Comparison of ENCODE assay signal across 8 mouse cellular contexts in the genomic region with DNA sequence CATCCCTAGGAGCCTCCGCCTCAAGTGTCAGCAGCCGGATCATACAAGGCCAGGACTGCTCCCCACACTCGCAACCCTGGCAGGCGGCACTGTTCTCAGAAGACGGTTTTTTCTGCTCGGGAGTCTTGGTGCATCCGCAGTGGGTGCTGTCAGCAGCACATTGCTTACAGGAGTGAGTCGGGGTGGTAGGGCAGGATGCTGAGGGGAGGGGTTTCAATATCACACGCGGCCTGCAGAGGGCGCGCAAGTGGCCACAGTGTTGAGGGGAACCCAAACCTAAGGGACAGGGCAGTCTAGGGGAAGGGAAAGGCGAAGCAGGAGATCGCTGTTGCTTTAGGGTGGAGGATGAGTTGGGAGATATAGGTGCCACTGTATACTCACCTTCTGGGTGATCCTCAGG. TPM values are rescaled to one million over a fixed set of nuclear protein-coding genes. Genes with fewer than 3 reads are reported as not detected.
DNase-seq lines count a peak whose midpoint lies in the region; ATAC-seq and TF ChIP-seq lines count a peak whose summit lies in the region.

No protein-coding gene starts in this region.

- H3K9ac ChIP-seq in embryonic facial prominence, embryonic 13.5 days = no peak overlapping the region
- H3K9ac ChIP-seq in heart, embryonic 11.5 days (ENCODE audit: low read depth, low read length) = no peak overlapping the region
- no peak overlapping the region for H3K9ac ChIP-seq in kidney, embryonic 16.5 days (replicated peaks; ENCODE audit: low read length)
- no peak overlapping the region for H3K9ac ChIP-seq in liver, postnatal 0 days (replicated peaks)
- H3K9ac ChIP-seq in neural tube, embryonic 14.5 days (replicated peaks; ENCODE audit: low read depth, low read length) = no peak overlapping the region

- ATAC-seq in CD4-positive, CD25-positive, alpha-beta regulatory T cell, adult 4 months = peak; percentile 49
- no peak for ATAC-seq in embryonic facial prominence, embryonic 13.5 days (ENCODE audit: insufficient number of reproducible peaks, insufficient read depth, low FRiP score, low TSS enrichment, low read depth)
- no peak for ATAC-seq in heart, embryonic 11.5 days (replicated peaks; ENCODE audit: insufficient number of reproducible peaks, low FRiP score, low TSS enrichment)
- ATAC-seq in kidney, embryonic 16.5 days (ENCODE audit: low FRiP score, low TSS enrichment) = peak; percentile 29; the same call in 1 of the 2 replicates
- no peak for ATAC-seq in liver, postnatal 0 days
- peak; percentile 26; the same call in 1 of the 2 replicates for ATAC-seq in neural tube, embryonic 14.5 days (ENCODE audit: low read depth)

- H3K4me2 ChIP-seq in embryonic facial prominence, embryonic 13.5 days = peak overlapping the region; percentile 44
- H3K4me2 ChIP-seq in heart, embryonic 11.5 days = peak overlapping the region; percentile 43
- H3K4me2 ChIP-seq in kidney, embryonic 16.5 days (replicated peaks; ENCODE audit: low read depth, low read length) = peak overlapping the region; percentile 46
- no peak overlapping the region for H3K4me2 ChIP-seq in liver, postnatal 0 days (ENCODE audit: low read depth, low read length)
- no peak overlapping the region for H3K4me2 ChIP-seq in neural tube, embryonic 14.5 days (ENCODE audit: low read depth, low read length)

- no peak for TF ChIP-seq EP300 in liver, postnatal 0 days (IDR thresholded peaks at IDR 0.05; ENCODE audit: low read depth)

- H3K4me3 ChIP-seq in embryonic facial prominence, embryonic 13.5 days = no peak overlapping the region
- 0 out of 2 replicates have a peak overlapping the region, but pooled peaks have one; percentile 1 for H3K4me3 ChIP-seq in heart, embryonic 11.5 days (ENCODE audit: low read depth, low read length)
- H3K4me3 ChIP-seq in kidney, embryonic 16.5 days (ENCODE audit: low read length) = no peak overlapping the region
- no peak overlapping the region for H3K4me3 ChIP-seq in liver, postnatal 0 days (ENCODE audit: low read depth, low read length)
- H3K4me3 ChIP-seq in neural tube, embryonic 14.5 days (ENCODE audit: low read depth, low read length) = no peak overlapping the region

- TF ChIP-seq CTCF in liver, postnatal 0 days (IDR thresholded peaks at IDR 0.05; ENCODE audit: low read depth) = peak; percentile 67

- DNase-seq in WW6 (ENCODE audit: low read depth, low spot score) (peak; percentile 40), MN1 (ENCODE audit: low spot score) (no peak)
- DNase-seq in liver, postnatal 0 days = peak; percentile 58

- H3K36me3 ChIP-seq in embryonic facial prominence, embryonic 13.5 days = no peaks in the 10 kb centered on the region
- no peaks in the 10 kb centered on the region for H3K36me3 ChIP-seq in heart, embryonic 11.5 days (ENCODE audit: control insufficient read depth, insufficient read depth, low read length)
- H3K36me3 ChIP-seq in kidney, embryonic 16.5 days (ENCODE audit: insufficient read depth, low read length) = no peaks in the 10 kb centered on the region
- H3K36me3 ChIP-seq in liver, postnatal 0 days (replicated peaks; ENCODE audit: insufficient read depth, low read length) = no peaks in the 10 kb centered on the region
- no peaks in the 10 kb centered on the region for H3K36me3 ChIP-seq in neural tube, embryonic 14.5 days (ENCODE audit: control insufficient read depth, insufficient read depth, low read length)

- no peaks in the 10 kb centered on the region for H3K9me3 ChIP-seq in embryonic facial prominence, embryonic 13.5 days
- H3K9me3 ChIP-seq in heart, embryonic 11.5 days (replicated peaks; ENCODE audit: control insufficient read depth, low read length) = no peaks in the 10 kb centered on the region
- no peaks in the 10 kb centered on the region for H3K9me3 ChIP-seq in kidney, embryonic 16.5 days (ENCODE audit: low read length)
- no peaks in the 10 kb centered on the region for H3K9me3 ChIP-seq in liver, postnatal 0 days (ENCODE audit: low read length)
- H3K9me3 ChIP-seq in neural tube, embryonic 14.5 days (ENCODE audit: control insufficient read depth, low read length) = no peaks in the 10 kb centered on the region

- H3K27ac ChIP-seq in embryonic facial prominence, embryonic 13.5 days = no peak overlapping the region
- H3K27ac ChIP-seq in heart, embryonic 11.5 days (ENCODE audit: low read depth, low read length) = no peak overlapping the region
- H3K27ac ChIP-seq in kidney, embryonic 16.5 days (ENCODE audit: low read length) = no peak overlapping the region
- no peak overlapping the region for H3K27ac ChIP-seq in liver, postnatal 0 days (ENCODE audit: low read depth)
- H3K27ac ChIP-seq in neural tube, embryonic 14.5 days (ENCODE audit: low read depth, low read length) = no peak overlapping the region

- WGBS in embryonic facial prominence, embryonic 13.5 days = 7% methylated on average over 14 of the region's 14 CpGs
- whole genome bisulfite sequencing in heart, embryonic 11.5 days (ENCODE audit: insufficient replicate concordance) = 10% methylated on average over 14 of the region's 14 CpGs
- 9% methylated on average over 14 of the region's 14 CpGs for WGBS in kidney, embryonic 16.5 days
- 12% methylated on average over 14 of the region's 14 CpGs for WGBS in liver, postnatal 0 days (ENCODE audit: insufficient replicate concordance)
- 12% methylated on average over 14 of the region's 14 CpGs for WGBS in neural tube, embryonic 14.5 days

- H3K4me1 ChIP-seq in embryonic facial prominence, embryonic 13.5 days = peaks cover 7% of the 10 kb centered on the region; the same call in 1 of the 2 replicates
- H3K4me1 ChIP-seq in heart, embryonic 11.5 days (ENCODE audit: control insufficient read depth, insufficient read depth, low read length) = no peaks in the 10 kb centered on the region
- 0 out of 2 replicates have a peak, but pooled peaks cover 5% of the 10 kb centered on the region for H3K4me1 ChIP-seq in kidney, embryonic 16.5 days (ENCODE audit: insufficient read depth, low read length)
- H3K4me1 ChIP-seq in liver, postnatal 0 days (ENCODE audit: insufficient read depth) = no peaks in the 10 kb centered on the region
- no peaks in the 10 kb centered on the region for H3K4me1 ChIP-seq in neural tube, embryonic 14.5 days (ENCODE audit: control insufficient read depth, insufficient read depth, low read length)

- peaks cover 16% of the 10 kb centered on the region for H3K27me3 ChIP-seq in embryonic facial prominence, embryonic 13.5 days
- peaks cover 18% of the 10 kb centered on the region for H3K27me3 ChIP-seq in heart, embryonic 11.5 days (ENCODE audit: control insufficient read depth, insufficient read depth, low read length)
- peaks cover 7% of the 10 kb centered on the region; the same call in 1 of the 2 replicates for H3K27me3 ChIP-seq in kidney, embryonic 16.5 days (ENCODE audit: insufficient read depth, low read length)
- no peaks in the 10 kb centered on the region for H3K27me3 ChIP-seq in liver, postnatal 0 days (ENCODE audit: insufficient read depth, low read length)
- H3K27me3 ChIP-seq in neural tube, embryonic 14.5 days (ENCODE audit: control insufficient read depth, insufficient read depth, low read length) = no peaks in the 10 kb centered on the region

RNA-seq across cellular contexts. Expression of gene Klk4, which starts 2.6 kb away (rescaled TPM):
- not detected for polyA plus RNA-seq in CD4-positive, CD25-positive, alpha-beta regulatory T cell, adult 4 months (2017; shearing (Covaris generic))
- polyA plus RNA-seq in embryonic facial prominence, embryonic 13.5 days (2015; fragmentation: Nextera tagmentation; extraction: Ambion mirVana) = 0.44 TPM in 1 of 2 replicates, not detected in the other
- polyA plus RNA-seq in heart, embryonic 11.5 days (2014; fragmentation: Nextera tagmentation; extraction: Ambion mirVana) = not detected in 2 replicates
- not detected in 2 replicates for polyA plus RNA-seq in kidney, embryonic 16.5 days (2015; fragmentation: Nextera tagmentation; extraction: Ambion mirVana)
- polyA plus RNA-seq in liver, postnatal 0 days (2015; fragmentation: Nextera tagmentation; extraction: Ambion mirVana) = not detected in 2 replicates
- polyA plus RNA-seq in neural tube, embryonic 14.5 days (2014; fragmentation: Nextera tagmentation; extraction: Ambion mirVana) = 0.50 and 0.66 TPM in 2 replicates

RNA-seq across cellular contexts. Expression of gene Klk5, which starts 41.8 kb away (rescaled TPM):
- not detected for polyA plus RNA-seq in CD4-positive, CD25-positive, alpha-beta regulatory T cell, adult 4 months (2017; shearing (Covaris generic))
- polyA plus RNA-seq in embryonic facial prominence, embryonic 13.5 days (2015; fragmentation: Nextera tagmentation; extraction: Ambion mirVana) = 1.1 TPM in 1 of 2 replicates, not detected in the other
- not detected in 2 replicates for polyA plus RNA-seq in heart, embryonic 11.5 days (2014; fragmentation: Nextera tagmentation; extraction: Ambion mirVana)
- polyA plus RNA-seq in kidney, embryonic 16.5 days (2015; fragmentation: Nextera tagmentation; extraction: Ambion mirVana) = not detected in 2 replicates
- not detected in 2 replicates for polyA plus RNA-seq in liver, postnatal 0 days (2015; fragmentation: Nextera tagmentation; extraction: Ambion mirVana)
- not detected in 2 replicates for polyA plus RNA-seq in neural tube, embryonic 14.5 days (2014; fragmentation: Nextera tagmentation; extraction: Ambion mirVana)

RNA-seq across cellular contexts. Expression of gene Klk15, which starts 50.0 kb away (rescaled TPM):
- polyA plus RNA-seq in CD4-positive, CD25-positive, alpha-beta regulatory T cell, adult 4 months (2017; shearing (Covaris generic)) = not detected
- polyA plus RNA-seq in embryonic facial prominence, embryonic 13.5 days (2015; fragmentation: Nextera tagmentation; extraction: Ambion mirVana) = not detected in 2 replicates
- polyA plus RNA-seq in heart, embryonic 11.5 days (2014; fragmentation: Nextera tagmentation; extraction: Ambion mirVana) = not detected in 2 replicates
- polyA plus RNA-seq in kidney, embryonic 16.5 days (2015; fragmentation: Nextera tagmentation; extraction: Ambion mirVana) = not detected in 2 replicates
- not detected in 2 replicates for polyA plus RNA-seq in liver, postnatal 0 days (2015; fragmentation: Nextera tagmentation; extraction: Ambion mirVana)
- not detected in 2 replicates for polyA plus RNA-seq in neural tube, embryonic 14.5 days (2014; fragmentation: Nextera tagmentation; extraction: Ambion mirVana)

RNA-seq across cellular contexts. Expression of gene Klk6, which starts 59.2 kb away (rescaled TPM):
- not detected for polyA plus RNA-seq in CD4-positive, CD25-positive, alpha-beta regulatory T cell, adult 4 months (2017; shearing (Covaris generic))
- not detected in 2 replicates for polyA plus RNA-seq in embryonic facial prominence, embryonic 13.5 days (2015; fragmentation: Nextera tagmentation; extraction: Ambion mirVana)
- polyA plus RNA-seq in heart, embryonic 11.5 days (2014; fragmentation: Nextera tagmentation; extraction: Ambion mirVana) = not detected in 2 replicates
- polyA plus RNA-seq in kidney, embryonic 16.5 days (2015; fragmentation: Nextera tagmentation; extraction: Ambion mirVana) = 0.15 TPM in 1 of 2 replicates, not detected in the other
- polyA plus RNA-seq in liver, postnatal 0 days (2015; fragmentation: Nextera tagmentation; extraction: Ambion mirVana) = not detected in 2 replicates
- polyA plus RNA-seq in neural tube, embryonic 14.5 days (2014; fragmentation: Nextera tagmentation; extraction: Ambion mirVana) = not detected in 2 replicates

Comparison
In these comparisons a context has a peak if more than half of its experiments do, and no peak if none do; other contexts are left out.
1. ATAC-seq: peak in CD4-positive, CD25-positive, alpha-beta regulatory T cell, adult 4 months (single experiment), kidney, embryonic 16.5 days (single experiment) and neural tube, embryonic 14.5 days (single experiment); none in embryonic facial prominence, embryonic 13.5 days (single experiment), heart, embryonic 11.5 days (single experiment) and liver, postnatal 0 days (single experiment).
2. H3K4me2 ChIP-seq: peak in embryonic facial prominence, embryonic 13.5 days (single experiment), heart, embryonic 11.5 days (single experiment) and kidney, embryonic 16.5 days (single experiment); none in liver, postnatal 0 days (single experiment) and neural tube, embryonic 14.5 days (single experiment).